Mouse (Mus musculus) liver, embryonic 14.5 days (tissue): ENCODE data around the gene Nkain2.

ENCODE experiments used
- CTCF ChIP-seq: IDR thresholded peaks from 2 replicates; pipeline ENCODE4 v1.5.1; 2016; ENCODE audit warnings: antibody characterized with exemption, low read depth, control low read depth
- EP300 ChIP-seq: IDR thresholded peaks from 2 replicates; pipeline ENCODE4 v1.6.1; 2016; ENCODE audit warnings: antibody characterized with exemption, low read depth

GRCm38 (mm10) chr10:31728036-31728435 is 1162.2 kb downstream of the Nkain2 start:
- no peak for TF ChIP-seq CTCF
- no peak for TF ChIP-seq EP300
